Mouse (Mus musculus): ENCODE data around the gene Cxcl3. TPM values are rescaled to one million over a fixed set of nuclear protein-coding genes. Genes with fewer than 3 reads are reported as not detected.

Gene Cxcl3
- total and polyA plus RNA-seq, 2 experiments from 2014 or later, result 0.29 TPM; not detected in 1

GRCm38 (mm10) chr5:90807176-90807950 is 21.5 kb downstream of the Cxcl3 start:
- Histone ChIP-seq H3K4me3 (ENCODE audit: low read length) (no peak overlapping the region), H3K36me3 (ENCODE audit: insufficient read depth, low read length) (no peaks in the 10 kb centered on the region), H3K4me2 (ENCODE audit: low read depth, low read length) (no peak overlapping the region), H3K27me3 (ENCODE audit: insufficient read depth, low read length) (no peaks in the 10 kb centered on the region), H3K4me1 (ENCODE audit: insufficient read depth, low read length) (no peaks in the 10 kb centered on the region), H3K9me3 (ENCODE audit: low read length) (no peaks in the 10 kb centered on the region), H3K9ac (replicated peaks; ENCODE audit: low read length) (no peak overlapping the region), H3K27ac (no peak overlapping the region)
- DNase-seq (ENCODE audit: low spot score) (no peak), ATAC-seq (no peak)
- WGBS, result 84% methylated on average over 3 of the region's 3 CpGs
- no peak for TF ChIP-seq CTCF (IDR thresholded peaks at IDR 0.05; ENCODE audit: low read depth)

GRCm38 (mm10) chr5:90819756-90820155 is 33.9 kb downstream of the Cxcl3 start:
- Histone ChIP-seq H3K9ac (replicated peaks; ENCODE audit: low read length) (no peak overlapping the region), H3K4me3 (ENCODE audit: low read length) (no peak overlapping the region), H3K4me2 (ENCODE audit: low read depth, low read length) (no peak overlapping the region), H3K27ac (no peak overlapping the region), H3K9me3 (ENCODE audit: low read length) (no peaks in the 10 kb centered on the region), H3K4me1 (ENCODE audit: insufficient read depth, low read length) (no peaks in the 10 kb centered on the region), H3K27me3 (ENCODE audit: insufficient read depth, low read length) (no peaks in the 10 kb centered on the region), H3K36me3 (ENCODE audit: insufficient read depth, low read length) (no peaks in the 10 kb centered on the region)
- no peak for DNase-seq (ENCODE audit: low spot score)
- no peak for TF ChIP-seq CTCF (IDR thresholded peaks at IDR 0.05; ENCODE audit: low read depth)
- ATAC-seq, result no peak

GRCm38 (mm10) chr5:90832145-90832767 is 46.4 kb downstream of the Cxcl3 start:
- no peaks in the 10 kb centered on the region for H3K4me1 ChIP-seq (ENCODE audit: insufficient read depth, low read length)
- H3K9me3 ChIP-seq (ENCODE audit: low read length), result no peaks in the 10 kb centered on the region
- no peak for TF ChIP-seq CTCF (IDR thresholded peaks at IDR 0.05; ENCODE audit: low read depth)
- no peaks in the 10 kb centered on the region for H3K36me3 ChIP-seq (ENCODE audit: insufficient read depth, low read length)
- no peaks in the 10 kb centered on the region for H3K27me3 ChIP-seq (ENCODE audit: insufficient read depth, low read length)
- no peak overlapping the region for H3K9ac ChIP-seq (replicated peaks; ENCODE audit: low read length)
- DNase-seq (ENCODE audit: low spot score) (no peak), ATAC-seq (no peak)
- WGBS, result 88% methylated on average over 11 of the region's 11 CpGs
- no peak overlapping the region for H3K4me2 ChIP-seq (ENCODE audit: low read depth, low read length)
- H3K27ac ChIP-seq, result no peak overlapping the region
- H3K4me3 ChIP-seq (ENCODE audit: low read length), result no peak overlapping the region

GRCm38 (mm10) chr5:90832768-90833388 is 47.0 kb downstream of the Cxcl3 start:
- Histone ChIP-seq H3K27ac (no peak overlapping the region), H3K9me3 (ENCODE audit: low read length) (no peaks in the 10 kb centered on the region), H3K36me3 (ENCODE audit: insufficient read depth, low read length) (no peaks in the 10 kb centered on the region), H3K4me3 (ENCODE audit: low read length) (no peak overlapping the region), H3K9ac (replicated peaks; ENCODE audit: low read length) (no peak overlapping the region), H3K27me3 (ENCODE audit: insufficient read depth, low read length) (no peaks in the 10 kb centered on the region), H3K4me2 (ENCODE audit: low read depth, low read length) (no peak overlapping the region), H3K4me1 (ENCODE audit: insufficient read depth, low read length) (no peaks in the 10 kb centered on the region)
- ATAC-seq, result no peak
- no peak for DNase-seq (ENCODE audit: low spot score)
- no peak for TF ChIP-seq CTCF (IDR thresholded peaks at IDR 0.05; ENCODE audit: low read depth)
- 90% methylated on average over 8 of the region's 8 CpGs for WGBS

GRCm38 (mm10) chr5:90834436-90834835 is 48.5 kb downstream of the Cxcl3 start:
- no peaks in the 10 kb centered on the region for H3K36me3 ChIP-seq (ENCODE audit: insufficient read depth, low read length)
- 90% methylated on average over 4 of the region's 4 CpGs for WGBS
- TF ChIP-seq CTCF (IDR thresholded peaks at IDR 0.05; ENCODE audit: low read depth), result no peak

GRCm38 (mm10) chr5:90838582-90838981 is 52.7 kb downstream of the Cxcl3 start:
- H3K9ac ChIP-seq (replicated peaks; ENCODE audit: low read length), result no peak overlapping the region
- no peak overlapping the region for H3K27ac ChIP-seq
- H3K9me3 ChIP-seq (ENCODE audit: low read length), result no peaks in the 10 kb centered on the region
- H3K4me2 ChIP-seq (ENCODE audit: low read depth, low read length), result no peak overlapping the region
- 80% methylated on average over 5 of the region's 5 CpGs for WGBS
- no peak for DNase-seq (ENCODE audit: low spot score)
- no peaks in the 10 kb centered on the region for H3K36me3 ChIP-seq (ENCODE audit: insufficient read depth, low read length)
- ATAC-seq, result no peak
- H3K4me3 ChIP-seq (ENCODE audit: low read length), result no peak overlapping the region
- H3K4me1 ChIP-seq (ENCODE audit: insufficient read depth, low read length), result no peaks in the 10 kb centered on the region
- no peak for TF ChIP-seq CTCF (IDR thresholded peaks at IDR 0.05; ENCODE audit: low read depth)
- H3K27me3 ChIP-seq (ENCODE audit: insufficient read depth, low read length), result no peaks in the 10 kb centered on the region

More at GRCm38 (mm10) chr5:90834436-90834835, 48.5 kb downstream of the Cxcl3 start:
- no peak for DNase-seq (ENCODE audit: low spot score)
- Histone ChIP-seq H3K27ac (no peak overlapping the region), H3K27me3 (ENCODE audit: insufficient read depth, low read length) (no peaks in the 10 kb centered on the region), H3K9ac (replicated peaks; ENCODE audit: low read length) (no peak overlapping the region), H3K4me2 (ENCODE audit: low read depth, low read length) (no peak overlapping the region), H3K4me1 (ENCODE audit: insufficient read depth, low read length) (no peaks in the 10 kb centered on the region), H3K9me3 (ENCODE audit: low read length) (no peaks in the 10 kb centered on the region), H3K4me3 (ENCODE audit: low read length) (no peak overlapping the region)
- ATAC-seq, result no peak

Small RNA genes within 50 kb of the gene (microRNA-seq; reads per million reads assigned to microRNA genes)
- gene Gm24322, result 0 reads per million in 2 experiments

Other genes with a start within 250 kb of the Cxcl3 start
- not detected in 2 replicates for gene 5830473C10Rik, start 225.0 kb upstream of the Cxcl3 start, total RNA-seq (2014; rRNA removed)
- gene 5830473C10Rik, start 225.0 kb upstream of the Cxcl3 start, polyA plus RNA-seq (2015; fragmentation: Nextera tagmentation; extraction: Ambion mirVana), result 0.15 and 0.24 TPM in 2 replicates
- 1.4 and 1.8 TPM in 2 replicates for gene Rassf6, start 145.4 kb upstream of the Cxcl3 start, total RNA-seq (2014; rRNA removed)
- gene Rassf6, start 145.4 kb upstream of the Cxcl3 start, polyA plus RNA-seq (2015; fragmentation: Nextera tagmentation; extraction: Ambion mirVana), result 2.8 and 3.9 TPM in 2 replicates
- not detected in 2 replicates for gene Cxcl5, start 26.7 kb upstream of the Cxcl3 start, total RNA-seq (2014; rRNA removed)
- 0.28 and 0.55 TPM in 2 replicates for gene Cxcl5, start 26.7 kb upstream of the Cxcl3 start, polyA plus RNA-seq (2015; fragmentation: Nextera tagmentation; extraction: Ambion mirVana)
- 0.37 and 1.5 TPM in 2 replicates for gene Ppbp, start 17.6 kb upstream of the Cxcl3 start, total RNA-seq (2014; rRNA removed)
- 0.49 and 0.61 TPM in 2 replicates for gene Ppbp, start 17.6 kb upstream of the Cxcl3 start, polyA plus RNA-seq (2015; fragmentation: Nextera tagmentation; extraction: Ambion mirVana)
- gene Pf4, start 13.7 kb upstream of the Cxcl3 start, total RNA-seq (2014; rRNA removed), result 20.3 and 32.5 TPM in 2 replicates
- 59.5 and 75.7 TPM in 2 replicates for gene Pf4, start 13.7 kb upstream of the Cxcl3 start, polyA plus RNA-seq (2015; fragmentation: Nextera tagmentation; extraction: Ambion mirVana)
- gene Cxcl15, start 8.4 kb downstream of the Cxcl3 start, total RNA-seq (2014; rRNA removed), result not detected in 2 replicates
- gene Cxcl15, start 8.4 kb downstream of the Cxcl3 start, polyA plus RNA-seq (2015; fragmentation: Nextera tagmentation; extraction: Ambion mirVana), result not detected in 2 replicates
- gene Cxcl1, start 105.1 kb downstream of the Cxcl3 start, total RNA-seq (2014; rRNA removed), result 0.22 TPM in 1 of 2 replicates, not detected in the other
- 0.50 and 0.56 TPM in 2 replicates for gene Cxcl1, start 105.1 kb downstream of the Cxcl3 start, polyA plus RNA-seq (2015; fragmentation: Nextera tagmentation; extraction: Ambion mirVana)
- gene Cxcl2, start 117.8 kb downstream of the Cxcl3 start, total RNA-seq (2014; rRNA removed), result not detected in 2 replicates
- gene Cxcl2, start 117.8 kb downstream of the Cxcl3 start, polyA plus RNA-seq (2015; fragmentation: Nextera tagmentation; extraction: Ambion mirVana), result 0.14 TPM in 1 of 2 replicates, not detected in the other
- 84.7 and 97.5 TPM in 2 replicates for gene Mthfd2l, start 145.0 kb downstream of the Cxcl3 start, total RNA-seq (2014; rRNA removed)
- gene Mthfd2l, start 145.0 kb downstream of the Cxcl3 start, polyA plus RNA-seq (2015; fragmentation: Nextera tagmentation; extraction: Ambion mirVana), result 58.8 and 62.7 TPM in 2 replicates
- gene Epgn, start 241.4 kb downstream of the Cxcl3 start, total RNA-seq (2014; rRNA removed), result 0.18 and 0.37 TPM in 2 replicates
- gene Epgn, start 241.4 kb downstream of the Cxcl3 start, polyA plus RNA-seq (2015; fragmentation: Nextera tagmentation; extraction: Ambion mirVana), result not detected in 2 replicates

Measured in hindbrain, postnatal 0 days (tissue).